Mouse (Mus musculus) liver, embryonic 14.5 days (tissue): Measurements from ENCODE around the gene Foxk1.

Experiments
- CTCF ChIP-seq: IDR thresholded peaks from 2 replicates; pipeline ENCODE4 v1.5.1; 2016; ENCODE audit warnings: antibody characterized with exemption, low read depth, control low read depth
- EP300 ChIP-seq: IDR thresholded peaks from 2 replicates; pipeline ENCODE4 v1.6.1; 2016; ENCODE audit warnings: antibody characterized with exemption, low read depth

DNA sequence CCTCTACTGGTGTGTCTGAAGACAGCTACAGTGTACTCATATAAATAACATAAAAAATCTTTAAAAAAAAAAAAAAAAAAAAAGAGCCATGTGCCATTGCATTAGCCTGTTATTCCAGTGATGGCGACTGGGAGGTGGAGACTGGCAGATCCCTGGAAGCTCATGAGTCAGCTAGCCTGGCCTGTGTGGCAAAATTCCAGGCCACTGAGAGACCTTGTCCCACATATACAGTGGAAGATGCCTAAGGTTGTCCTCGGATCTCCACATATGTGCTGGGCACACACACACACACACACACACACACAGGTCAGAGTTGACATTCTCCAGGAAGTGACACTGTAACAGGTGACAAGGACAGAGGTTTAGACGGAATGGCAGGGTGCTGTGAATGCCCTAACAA, 46.2 kb upstream of the Foxk1 start:
- TF ChIP-seq CTCF (no peak), EP300 (no peak)
